Mouse (Mus musculus) limb, embryonic 14.5 days (tissue): ENCODE data around the gene Vdac1. TPM values are rescaled to one million over a fixed set of nuclear protein-coding genes. Genes with fewer than 3 reads are reported as not detected.

Experiments used
- ATAC-seq: fragments of 200-750 bp; cut with Nextera tagmentation; 2 replicates; pipeline ENCODE4 v1.8.0; 2017; ENCODE audit warnings: low read depth, moderate number of reproducible peaks, moderate TSS enrichment; ENCODE audit not compliant: low FRiP score
- DNase-seq: peaks from one replicate; pipeline ENCODE4 v3.0.0-alpha.2; 2015; ENCODE audit warnings: low spot score
- H3K27ac ChIP-seq: fragments of 300-500 bp; sonication (generic); replicated peaks from 2 replicates; pipeline ENCODE4 v1.5.1; 2014; ENCODE audit warnings: low read depth, mild to moderate bottlenecking, low read length, moderate library complexity, mixed read lengths
- H3K27me3 ChIP-seq: fragments of 300-500 bp; sonication (generic); 2 replicates; pipeline ENCODE4 v1.6.1; 2014; ENCODE audit warnings: low read length, mixed read lengths; ENCODE audit not compliant: control insufficient read depth, insufficient read depth
- H3K36me3 ChIP-seq: fragments of 300-500 bp; sonication (generic); 2 replicates; pipeline ENCODE4 v1.6.1; 2014; ENCODE audit warnings: mild to moderate bottlenecking, low read length, moderate library complexity, mixed read lengths; ENCODE audit not compliant: control insufficient read depth, insufficient read depth
- H3K4me1 ChIP-seq: fragments of 300-500 bp; sonication (generic); 2 replicates; pipeline ENCODE4 v1.6.1; 2014; ENCODE audit warnings: antibody characterized with exemption, low read length, mixed read lengths; ENCODE audit not compliant: control insufficient read depth, insufficient read depth
- H3K4me2 ChIP-seq: fragments of 300-500 bp; sonication (generic); replicated peaks from 2 replicates; pipeline ENCODE4 v1.6.1; 2014; ENCODE audit warnings: low read depth, mild to moderate bottlenecking, low read length, moderate library complexity; ENCODE audit not compliant: severe bottlenecking
- H3K4me3 ChIP-seq: fragments of 300-500 bp; sonication (generic); replicated peaks from 2 replicates; pipeline ENCODE4 v1.5.1; 2014; ENCODE audit warnings: low read length
- H3K9ac ChIP-seq: fragments of 300-500 bp; sonication (generic); 2 replicates; pipeline ENCODE4 v1.6.1; 2014; ENCODE audit warnings: mild to moderate bottlenecking, low read depth, low read length, moderate library complexity; ENCODE audit not compliant: severe bottlenecking
- H3K9me3 ChIP-seq: fragments of 300-500 bp; sonication (generic); 2 replicates; pipeline ENCODE4 v1.6.1; 2016; ENCODE audit warnings: low read length; ENCODE audit not compliant: control insufficient read depth
- POLR2A ChIP-seq: fragments of 200-500 bp; IDR thresholded peaks from 2 replicates; pipeline ENCODE4 v1.8.0; 2012; ENCODE audit warnings: inconsistent platforms, mild to moderate bottlenecking, moderate library complexity, borderline replicate concordance; ENCODE audit not compliant: insufficient read depth, insufficient read length; ENCODE audit errors: extremely low read depth
- WGBS: fragments of 180-500 bp; shearing (Covaris S2); extraction: QIAGEN DNeasy Blood & Tissue Kit; methylation state at CpG from one replicate; pipeline ENCODE4 v1.1.7; 2014; 5-methylcytosine and 5-hydroxymethylcytosine counted together
- polyA plus RNA-seq, 2 experiments: library from polyadenylated mRNA; depleted of rRNA in 1 of 2; stranded (reverse) in 1 of 2; unstranded in 1 of 2; fragments of >200 nt; fragmentation: Nextera tagmentation in 1 of 2; extraction: Ambion mirVana in 1 of 2; gene quantifications; 2 replicates each; pipeline versions ENCODE4 v1.2.1 to v1.2.3; 2012 to 2014

Gene Vdac1
- polyA plus RNA-seq, 2 experiments, result 158 to 218 TPM

DNA sequence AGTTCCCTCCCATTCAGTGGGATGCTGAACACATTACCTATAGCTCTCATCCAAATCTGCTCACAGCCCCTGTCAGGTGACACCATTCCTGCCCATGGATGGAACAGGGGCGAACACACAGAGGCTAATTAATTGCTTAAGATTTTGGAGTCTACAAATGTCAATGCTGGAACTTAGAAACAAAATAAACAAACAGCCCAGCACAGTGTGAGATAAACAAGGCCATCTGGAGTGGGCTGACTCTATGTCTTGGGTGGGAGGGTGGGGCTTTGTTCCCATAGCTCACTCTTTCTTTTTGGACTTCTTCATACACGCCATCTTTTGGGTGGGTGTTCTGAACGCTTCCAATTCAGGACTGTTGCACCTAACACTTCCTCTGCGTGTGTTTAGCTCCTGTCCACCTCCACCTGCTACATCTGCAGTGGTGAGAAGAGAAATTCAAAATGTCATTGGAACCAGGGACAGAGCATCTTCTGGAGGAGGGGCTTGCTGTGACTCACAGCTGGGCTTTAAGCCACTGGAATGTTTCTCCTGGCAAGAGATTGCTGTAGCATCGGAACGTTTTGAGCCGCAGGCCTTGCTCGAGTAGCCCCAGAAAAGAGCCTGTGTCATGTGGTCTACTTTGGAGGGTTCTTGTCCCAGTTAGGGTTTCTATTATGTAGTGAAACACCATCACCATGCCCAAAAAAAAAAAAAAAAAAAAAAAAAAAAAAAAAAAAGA lies 72.6 kb downstream of the Vdac1 start:
- Histone ChIP-seq H3K9ac (no peak overlapping the region), H3K4me2 (no peak overlapping the region), H3K27ac (no peak overlapping the region), H3K36me3 (no peaks in the 10 kb centered on the region), H3K27me3 (no peaks in the 10 kb centered on the region), H3K4me3 (no peak overlapping the region), H3K4me1 (0 out of 2 replicates have a peak, but pooled peaks cover 2% of the 10 kb centered on the region), H3K9me3 (no peaks in the 10 kb centered on the region)
- WGBS, result 70% methylated on average over 8 of the region's 8 CpGs
- peak; percentile 51 for DNase-seq
- ATAC-seq, result no peak
- TF ChIP-seq POLR2A, result no peak

DNA sequence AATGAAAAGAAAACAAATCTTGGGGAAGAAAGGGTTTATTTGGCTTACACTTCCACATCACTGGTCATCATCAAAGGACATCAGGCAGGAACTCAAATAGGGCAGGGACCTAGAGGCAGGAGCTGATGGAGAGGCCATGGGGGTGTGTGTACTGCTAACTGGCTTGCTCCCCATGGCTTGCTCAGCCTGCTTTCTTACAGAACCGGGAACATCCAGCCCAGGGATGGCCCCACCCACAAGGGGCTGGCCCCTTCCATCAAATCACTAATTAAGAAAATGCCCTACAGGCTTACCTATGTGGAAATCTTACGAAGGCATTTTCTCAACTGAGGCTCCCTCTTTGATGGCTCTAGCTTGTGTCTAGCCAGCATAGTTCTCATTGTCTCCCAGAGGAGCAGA lies 73.1 kb downstream of the Vdac1 start:
- WGBS, result 34% methylated on average over 2 of the region's 2 CpGs
- H3K4me3 ChIP-seq, result no peak overlapping the region
- H3K36me3 ChIP-seq, result no peaks in the 10 kb centered on the region
- ATAC-seq, result no peak
- TF ChIP-seq POLR2A, result no peak
- H3K9me3 ChIP-seq, result no peaks in the 10 kb centered on the region
- H3K9ac ChIP-seq, result no peak overlapping the region
- H3K27ac ChIP-seq, result no peak overlapping the region
- H3K4me2 ChIP-seq, result no peak overlapping the region
- 0 out of 2 replicates have a peak, but pooled peaks cover 2% of the 10 kb centered on the region for H3K4me1 ChIP-seq
- H3K27me3 ChIP-seq, result no peaks in the 10 kb centered on the region
- DNase-seq, result no peak

- no peak overlapping the region for H3K4me3 ChIP-seq
- no peaks in the 10 kb centered on the region for H3K27me3 ChIP-seq
- H3K9me3 ChIP-seq, result no peaks in the 10 kb centered on the region
- H3K4me2 ChIP-seq, result no peak overlapping the region
- no peak for TF ChIP-seq POLR2A
- WGBS, result 87% methylated on average over 5 of the region's 5 CpGs
- no peaks in the 10 kb centered on the region for H3K36me3 ChIP-seq
- H3K9ac ChIP-seq, result no peak overlapping the region
- ATAC-seq (no peak), DNase-seq (no peak)
- H3K27ac ChIP-seq, result no peak overlapping the region
- 0 out of 2 replicates have a peak, but pooled peaks cover 2% of the 10 kb centered on the region for H3K4me1 ChIP-seq
Observed at GRCm38 (mm10) chr11:52435466-52435865, 74.8 kb downstream of the Vdac1 start.

GRCm38 (mm10) chr11:52437123-52437522 lies 76.5 kb downstream of the Vdac1 start:
- Histone ChIP-seq H3K4me1 (0 out of 2 replicates have a peak, but pooled peaks cover 2% of the 10 kb centered on the region), H3K4me3 (no peak overlapping the region), H3K27me3 (no peaks in the 10 kb centered on the region), H3K9me3 (no peaks in the 10 kb centered on the region), H3K4me2 (0 out of 2 replicates have a peak overlapping the region, but pooled peaks have one; percentile 16), H3K36me3 (no peaks in the 10 kb centered on the region), H3K27ac (no peak overlapping the region), H3K9ac (no peak overlapping the region)
- TF ChIP-seq POLR2A, result no peak
- ATAC-seq (no peak), DNase-seq (no peak)
- WGBS, result 24% methylated on average over 10 of the region's 10 CpGs

Other genes starting within 250 kb of the Vdac1 start
- gene Olfr1373, start 215.3 kb upstream of the Vdac1 start, polyA plus RNA-seq (2012; rRNA removed), result not detected in 2 replicates
- gene Olfr1373, start 215.3 kb upstream of the Vdac1 start, polyA plus RNA-seq (2014; fragmentation: Nextera tagmentation; extraction: Ambion mirVana), result not detected in 2 replicates
- not detected in 2 replicates for gene Olfr1371, start 146.9 kb upstream of the Vdac1 start, polyA plus RNA-seq (2012; rRNA removed)
- gene Olfr1371, start 146.9 kb upstream of the Vdac1 start, polyA plus RNA-seq (2014; fragmentation: Nextera tagmentation; extraction: Ambion mirVana), result not detected in 2 replicates
- 134 and 172 TPM in 2 replicates for gene Skp1a, start 128.9 kb upstream of the Vdac1 start, polyA plus RNA-seq (2012; rRNA removed)
- gene Skp1a, start 128.9 kb upstream of the Vdac1 start, polyA plus RNA-seq (2014; fragmentation: Nextera tagmentation; extraction: Ambion mirVana), result 746 and 751 TPM in 2 replicates
- gene Tcf7, start 77.8 kb upstream of the Vdac1 start, polyA plus RNA-seq (2012; rRNA removed), result 14.0 and 17.6 TPM in 2 replicates
- gene Tcf7, start 77.8 kb upstream of the Vdac1 start, polyA plus RNA-seq (2014; fragmentation: Nextera tagmentation; extraction: Ambion mirVana), result 13.2 and 14.4 TPM in 2 replicates
- 174 and 207 TPM in 2 replicates for gene 9530068E07Rik, start 35.6 kb downstream of the Vdac1 start, polyA plus RNA-seq (2012; rRNA removed)
- 202 and 213 TPM in 2 replicates for gene 9530068E07Rik, start 35.6 kb downstream of the Vdac1 start, polyA plus RNA-seq (2014; fragmentation: Nextera tagmentation; extraction: Ambion mirVana)